Mouse (Mus musculus): ENCODE results near the gene Plagl2.
"Not testable (repeated sequence)": the region's sequence is repeated elsewhere in the genome, so short reads cannot be mapped to it uniquely, and the experiment has no call there.

Plagl2 gene

DNA sequence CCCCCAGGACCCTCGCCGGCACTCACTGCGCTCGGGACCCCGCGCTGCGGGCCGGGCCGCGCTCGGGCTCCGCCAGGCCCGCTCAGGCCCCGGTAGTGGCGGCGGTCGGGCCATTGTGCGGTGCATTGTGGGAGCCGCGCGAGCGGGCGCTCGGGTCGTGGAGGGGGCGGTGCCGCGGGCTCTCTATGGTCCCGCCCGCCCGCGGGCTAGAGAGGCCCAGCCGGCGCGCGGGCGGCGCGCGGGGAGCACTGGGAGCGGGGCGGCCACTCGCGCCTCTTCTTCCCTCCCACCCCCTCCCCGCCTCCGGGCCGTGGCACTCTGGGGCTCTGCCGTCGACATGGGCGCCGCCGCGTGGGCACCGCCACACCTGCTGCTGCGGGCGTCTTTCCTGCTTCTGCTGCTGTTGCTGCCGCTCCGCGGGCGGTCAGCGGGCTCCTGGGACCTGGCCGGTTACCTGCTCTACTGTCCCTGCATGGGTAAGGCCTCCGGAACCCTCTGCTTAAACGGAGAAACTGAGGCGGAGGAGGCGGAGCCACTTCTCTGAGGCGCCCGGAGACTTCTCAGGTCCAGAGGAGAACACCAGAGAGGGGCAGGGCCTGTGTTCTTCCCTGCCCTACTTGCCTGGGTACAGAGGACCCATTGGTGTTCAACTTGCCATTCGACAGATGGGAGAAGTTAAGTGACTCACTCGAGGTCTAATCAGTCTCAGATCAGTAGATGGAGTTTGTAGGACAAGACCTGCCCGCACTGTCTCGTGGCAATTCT is at the start of gene Plagl2, which contains the start of gene Pofut1:
Gene Plagl2, minus strand, starts transcription at position 177 of the 765 bp plus-strand sequence.
Gene Pofut1, plus strand, starts transcription at position 284 of the 765 bp plus-strand sequence.
- DNase-seq = peak; percentile 85

DNA sequence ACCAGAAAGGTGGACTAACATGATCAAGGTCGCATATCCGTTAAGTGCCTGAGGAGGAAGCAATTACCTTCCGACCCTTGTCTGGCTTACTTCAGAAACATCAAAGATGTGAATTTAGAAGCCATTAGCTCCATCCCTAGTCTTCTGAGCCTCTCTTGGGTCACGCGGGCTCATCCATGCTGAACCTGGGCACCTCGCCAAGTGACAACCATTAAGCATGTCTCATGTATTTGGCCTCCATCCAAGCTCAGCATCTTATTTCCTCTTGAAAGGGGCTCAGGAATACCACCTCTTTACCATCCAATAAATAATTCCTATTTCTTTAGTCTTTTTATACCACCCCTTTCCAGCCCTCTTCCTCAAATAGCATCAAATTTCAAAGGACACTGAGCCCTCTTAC is 46.6 kb upstream of the Plagl2 start:
- DNase-seq = peak; percentile 30

DNA sequence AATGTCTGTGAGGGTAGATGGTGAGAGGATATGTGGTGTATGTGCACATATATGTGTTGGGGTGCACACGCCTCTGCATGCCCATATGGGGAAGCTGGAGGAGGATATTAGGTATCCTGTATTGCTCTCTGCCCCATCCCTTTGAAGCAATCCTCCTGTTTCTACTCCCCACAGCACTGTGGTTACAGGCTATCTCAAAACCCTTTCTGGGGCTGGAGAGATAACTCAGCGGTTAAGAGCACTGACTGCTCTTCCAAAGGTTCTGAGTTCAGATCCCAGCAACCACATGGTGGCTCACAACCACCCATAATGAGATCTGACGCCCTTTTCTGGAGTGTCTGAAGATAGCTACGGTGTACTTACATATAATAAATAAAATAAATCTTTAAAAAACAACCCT is 45.3 kb upstream of the Plagl2 start:
- DNase-seq = no peak

DNA sequence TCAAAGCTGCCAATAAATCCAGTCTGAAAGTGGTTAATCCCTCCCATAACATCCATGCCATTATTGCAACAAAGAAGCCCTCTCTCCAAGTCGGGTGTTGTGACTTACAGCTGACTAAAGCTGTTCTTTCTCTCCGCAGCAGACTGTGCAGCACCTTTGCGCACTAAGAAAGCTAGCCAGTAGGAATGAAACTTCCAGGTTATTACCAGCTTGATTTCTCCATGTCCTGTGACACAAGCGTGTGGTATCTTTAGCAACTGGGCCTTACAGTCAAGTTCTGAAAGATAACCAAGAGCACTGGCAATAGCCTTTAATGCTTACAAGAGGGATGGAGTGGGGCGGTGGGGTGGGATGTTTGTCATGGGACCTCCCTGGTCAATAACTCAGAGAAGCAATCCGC is 42.7 kb upstream of the Plagl2 start:
- DNase-seq = no peak

DNA sequence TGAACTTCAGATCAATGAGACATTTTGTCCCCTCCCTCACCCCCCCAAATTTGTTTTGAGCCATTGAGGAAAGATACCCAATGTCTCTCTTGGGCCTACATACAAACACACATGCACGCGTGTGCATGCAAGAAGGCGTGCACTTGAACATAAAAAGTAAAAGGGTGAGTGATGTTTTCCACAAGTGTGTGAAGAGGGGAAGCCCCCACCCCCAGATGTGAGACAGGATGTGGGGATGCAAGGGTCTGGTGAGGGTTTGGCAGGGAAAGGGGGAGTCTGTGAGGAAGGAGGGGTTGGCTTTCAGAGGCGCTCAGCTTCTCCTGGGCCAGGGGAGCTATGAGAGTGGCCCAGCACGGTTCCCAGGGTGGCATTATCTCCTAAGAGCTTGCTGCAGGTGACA is 37.1 kb upstream of the Plagl2 start:
- DNase-seq = no peak

DNA sequence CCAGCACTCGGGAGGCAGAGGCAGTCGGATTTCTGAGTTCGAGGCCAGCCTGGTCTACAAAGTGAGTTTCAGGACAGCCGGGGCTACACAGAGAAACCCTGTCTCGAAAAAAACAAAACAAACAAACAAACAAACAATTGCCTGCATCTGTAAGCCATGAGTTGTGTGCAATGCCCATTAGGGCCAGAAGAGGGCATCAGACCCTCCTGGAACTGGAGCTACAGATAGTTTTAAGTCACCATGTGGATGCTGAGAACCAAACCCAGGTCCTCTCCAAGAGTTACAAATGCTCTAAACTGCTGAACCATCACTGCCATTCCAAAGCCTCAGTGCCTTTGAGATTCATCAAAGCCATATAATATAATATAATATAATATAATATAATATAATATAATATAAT is 35.6 kb upstream of the Plagl2 start:
- DNase-seq = not testable (repeated sequence)

DNA sequence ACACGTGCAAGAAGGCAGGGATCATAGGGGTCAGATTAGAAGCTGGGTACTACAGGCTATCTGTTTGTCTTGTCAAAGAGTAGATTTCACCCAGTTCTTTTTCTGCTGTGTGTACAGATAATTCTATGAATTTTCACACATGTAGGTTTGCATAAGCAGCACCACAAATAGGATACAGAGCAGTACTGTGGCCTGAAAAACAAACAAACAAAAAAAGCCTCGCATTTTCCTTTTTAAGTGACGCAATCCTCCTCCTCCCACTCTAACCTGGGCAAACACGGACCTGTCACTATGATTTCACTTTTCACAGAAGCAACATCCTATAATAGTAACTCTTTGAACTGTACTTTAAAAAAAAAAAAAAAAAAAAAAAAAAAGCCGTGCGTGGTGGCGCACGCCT is 35.2 kb upstream of the Plagl2 start:
- DNase-seq = no peak

DNA sequence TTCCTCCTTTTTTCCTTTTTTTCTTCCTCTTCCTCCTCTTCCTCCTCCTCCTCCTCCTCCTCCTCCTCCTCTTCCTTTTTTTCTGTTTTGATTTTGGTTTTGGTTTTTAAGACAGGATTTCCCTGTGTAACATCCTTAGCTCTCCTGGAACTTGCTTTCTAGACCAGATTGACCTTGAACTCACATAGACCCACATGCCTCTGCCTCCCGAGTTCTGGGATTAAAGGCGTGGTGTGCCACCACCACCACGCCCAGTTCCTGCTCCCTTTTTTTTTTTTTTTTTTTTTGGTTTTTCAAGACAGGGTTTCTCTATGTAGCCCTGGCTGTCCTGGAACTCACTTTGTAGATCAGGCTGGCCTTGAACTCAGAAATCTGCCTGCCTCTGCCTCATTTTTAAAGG is 34.4 kb upstream of the Plagl2 start:
- DNase-seq = not testable (repeated sequence)

DNA sequence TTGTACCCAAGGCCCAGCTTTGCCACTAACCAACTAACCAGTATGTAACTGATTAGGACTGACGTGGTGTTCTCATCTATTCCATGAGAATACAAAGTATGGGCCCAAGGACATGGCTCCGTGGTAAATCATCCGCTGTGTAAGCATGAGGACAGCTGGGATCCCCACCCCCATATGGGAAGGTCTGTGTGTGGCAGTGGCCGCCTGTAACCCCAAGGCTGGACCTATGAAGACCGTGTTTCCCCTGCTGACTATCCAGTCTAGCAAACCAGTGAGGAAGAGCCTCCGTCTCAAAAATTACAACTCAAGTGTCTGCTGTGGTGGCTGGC is 33.7 kb upstream of the Plagl2 start:
- no peak for DNase-seq

DNA sequence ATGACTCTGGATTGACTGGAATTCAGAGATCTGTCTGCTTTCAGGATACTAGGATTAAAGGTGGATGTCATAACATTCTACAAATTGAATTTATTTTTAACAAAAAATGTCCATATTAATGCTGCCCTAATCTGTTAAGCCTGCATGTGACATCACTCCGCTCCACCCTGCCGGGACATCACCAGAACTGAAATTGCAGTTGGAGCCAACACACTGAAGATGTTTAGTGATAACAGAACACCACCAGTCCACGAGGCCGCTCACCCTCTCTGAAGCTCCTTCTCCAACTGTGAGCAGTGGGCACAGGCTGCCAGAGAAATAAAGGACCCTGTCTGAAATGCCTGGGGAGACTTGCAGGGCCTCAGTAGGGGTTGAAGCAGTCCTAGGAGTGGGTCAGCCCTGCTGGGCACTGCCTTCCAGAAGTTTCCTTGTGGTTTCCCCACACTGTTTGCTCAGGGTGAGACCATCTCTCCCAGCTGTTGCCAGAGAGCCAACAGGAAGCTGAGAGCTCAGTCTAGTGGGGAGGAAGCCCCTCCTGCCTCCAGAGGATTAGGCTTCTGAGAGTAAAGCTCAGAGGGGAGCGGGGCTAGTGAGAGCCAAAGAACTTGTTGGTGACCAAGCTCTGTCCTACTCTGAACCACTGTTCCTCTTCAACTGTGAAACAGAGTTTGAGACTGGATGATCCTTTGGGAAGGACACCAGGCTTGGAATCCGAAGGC is 33.1 kb upstream of the Plagl2 start:
- DNase-seq = not testable (repeated sequence)

DNA sequence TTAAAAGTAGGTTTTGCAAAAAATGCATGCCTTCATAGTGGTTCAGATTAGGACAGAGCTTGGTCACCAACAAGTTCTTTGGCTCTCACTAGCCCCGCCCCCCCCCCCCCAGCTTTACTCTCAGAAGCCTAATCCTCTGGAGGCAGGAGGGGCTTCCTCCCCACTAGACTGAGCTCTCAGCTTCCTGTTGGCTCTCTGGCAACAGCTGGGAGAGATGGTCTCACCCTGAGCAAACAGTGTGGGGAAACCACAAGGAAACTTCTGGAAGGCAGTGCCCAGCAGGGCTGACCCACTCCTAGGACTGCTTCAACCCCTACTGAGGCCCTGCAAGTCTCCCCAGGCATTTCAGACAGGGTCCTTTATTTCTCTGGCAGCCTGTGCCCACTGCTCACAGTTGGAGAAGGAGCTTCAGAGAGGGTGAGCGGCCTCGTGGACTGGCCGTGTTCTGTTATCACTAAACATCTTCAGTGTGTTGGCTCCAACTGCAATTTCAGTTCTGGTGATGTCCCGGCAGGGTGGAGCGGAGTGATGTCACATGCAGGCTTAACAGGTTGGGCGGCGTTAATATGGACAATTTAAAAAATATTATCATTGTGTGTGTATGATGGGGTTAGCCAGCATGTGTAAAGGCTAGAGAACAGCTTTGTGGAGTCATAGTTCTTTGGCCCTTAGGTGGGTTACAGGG is 29.1 kb upstream of the Plagl2 start:
- DNase-seq = not testable (repeated sequence)

DNA sequence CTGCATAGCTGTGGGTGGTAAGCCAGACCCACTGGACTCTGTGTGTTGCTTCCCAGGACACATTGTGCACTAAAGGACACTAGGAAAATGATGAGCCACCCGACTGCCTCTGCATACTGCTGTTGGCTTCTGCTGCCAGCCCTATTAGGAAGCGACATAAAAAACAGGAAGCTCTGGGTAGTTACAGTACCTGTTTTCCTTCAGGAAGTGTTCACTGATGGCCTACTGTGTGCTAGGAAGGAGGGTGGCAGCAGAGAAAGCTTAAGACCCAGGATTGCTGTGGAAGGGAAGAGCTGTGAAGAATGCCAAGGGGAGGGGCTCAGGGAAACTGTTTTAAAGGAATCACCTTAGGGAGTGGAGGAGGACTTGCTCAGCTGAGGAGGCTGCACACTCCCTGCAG is 26.1 kb upstream of the Plagl2 start:
- no peak for DNase-seq

DNA sequence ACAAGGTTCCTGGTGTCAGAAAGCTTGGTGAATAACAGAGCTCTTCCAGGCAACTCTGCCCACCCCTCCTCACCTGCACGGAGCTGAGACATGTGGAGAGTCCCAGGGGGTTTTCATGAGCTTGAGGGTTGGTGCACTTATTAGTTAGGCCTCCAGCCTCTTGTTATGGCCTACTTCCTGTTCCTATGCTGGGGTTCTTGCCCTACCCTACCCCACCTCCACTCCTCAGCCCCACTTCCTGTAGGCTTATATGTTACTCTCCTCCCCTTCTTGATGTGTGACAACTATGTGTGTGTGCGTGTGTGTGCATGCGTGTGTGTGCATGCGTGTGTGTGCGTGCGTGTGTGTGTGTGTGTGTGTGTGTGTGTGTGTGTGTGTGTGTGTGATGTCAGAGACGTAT is 21.8 kb upstream of the Plagl2 start:
- DNase-seq = no peak

DNA sequence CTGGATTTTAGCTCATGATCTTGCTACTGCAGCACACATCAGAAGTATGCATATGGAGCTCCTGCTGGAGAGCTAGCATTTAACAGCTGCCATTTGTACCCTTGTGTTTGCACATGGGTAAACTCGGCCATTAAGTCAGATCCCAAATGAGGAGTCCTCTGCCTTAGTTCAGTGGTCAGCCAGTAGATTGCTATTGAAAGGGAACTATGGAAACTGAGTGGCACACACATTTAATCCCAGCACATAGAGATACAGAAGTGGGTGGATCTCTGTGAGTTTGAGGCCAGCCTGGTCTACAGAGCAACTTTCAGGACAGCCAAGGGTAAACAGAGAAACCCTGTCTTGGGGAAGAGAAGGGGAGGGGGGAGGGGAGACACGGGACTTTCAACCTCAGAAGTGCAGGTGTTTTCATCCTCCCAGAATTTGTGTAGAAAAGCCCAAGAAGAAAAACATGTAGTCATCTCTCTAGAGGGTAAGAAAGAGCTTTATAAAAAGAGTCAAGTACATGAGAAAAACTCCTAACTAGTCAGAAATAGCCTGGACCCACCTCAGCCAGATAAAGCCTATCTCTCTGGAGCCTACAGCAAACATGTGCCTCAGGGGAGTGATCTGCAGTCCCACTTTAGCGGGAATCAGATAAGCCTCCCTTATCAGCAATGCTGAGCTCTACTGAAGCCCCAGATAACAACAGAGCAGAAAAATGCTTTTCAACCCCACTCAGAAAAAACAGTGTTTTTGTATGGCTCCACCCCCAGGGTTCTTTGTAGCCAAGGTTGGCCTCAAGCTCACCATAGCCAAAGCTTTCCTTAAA is 18.8 kb upstream of the Plagl2 start:
- DNase-seq = no peak

DNA sequence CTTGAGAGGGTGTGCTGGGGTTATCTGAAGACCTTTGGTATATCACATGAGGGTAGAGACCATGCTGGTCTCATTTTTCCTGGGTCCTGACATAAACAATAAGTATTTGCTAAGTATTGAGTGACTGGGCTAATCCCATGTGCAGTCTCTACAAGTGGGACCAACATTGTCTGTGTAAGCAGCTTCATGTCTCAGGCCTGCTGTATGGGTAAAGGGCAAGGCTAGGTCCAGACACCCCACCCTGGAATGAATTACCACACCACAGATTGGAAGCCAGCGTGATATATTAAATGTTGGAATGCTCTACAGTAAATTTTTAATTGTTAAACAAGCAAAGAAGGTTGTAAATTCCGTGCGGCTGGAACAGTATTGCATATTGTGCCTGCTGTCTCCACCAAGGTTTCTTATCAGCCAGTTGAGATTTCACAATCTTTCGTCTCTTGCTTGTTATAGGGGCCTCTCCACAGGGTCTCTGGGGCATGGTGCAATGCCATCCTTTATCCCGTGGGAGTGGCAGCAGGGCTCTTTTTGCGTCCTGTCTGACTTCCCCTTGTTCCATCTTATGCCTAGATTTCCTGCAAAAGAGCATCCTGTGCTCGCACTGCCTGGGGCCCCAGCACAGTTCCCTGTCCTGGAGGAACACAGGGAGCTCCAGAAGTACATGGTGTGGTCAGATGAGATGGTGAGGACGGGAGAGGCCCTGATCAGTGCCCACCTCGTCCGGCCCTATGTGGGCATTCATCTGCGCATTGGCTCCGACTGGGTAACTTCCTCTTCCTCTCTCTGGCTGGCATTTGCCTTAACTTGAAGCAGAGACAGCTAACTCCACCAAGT is 18.0 kb upstream of the Plagl2 start:
- DNase-seq = no peak

DNA sequence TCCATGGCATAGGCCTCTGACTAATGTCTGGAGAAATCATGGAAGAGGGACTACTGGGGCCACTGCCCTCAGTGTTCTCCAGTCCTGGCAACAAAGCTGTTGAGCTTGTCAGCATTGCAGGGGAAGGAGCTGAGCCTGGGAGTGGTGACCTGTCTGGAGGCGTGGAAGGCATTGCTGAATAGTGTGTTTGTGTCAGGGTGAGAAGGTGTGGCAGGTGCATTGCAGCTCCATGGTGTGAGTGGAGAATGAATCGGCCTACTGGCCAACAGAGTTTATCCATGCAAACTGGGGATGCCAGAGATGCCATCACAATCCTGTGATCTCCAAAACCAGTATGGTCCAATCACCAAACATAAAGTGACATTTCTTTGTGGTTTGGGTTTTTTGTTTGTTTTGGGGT is 15.4 kb upstream of the Plagl2 start:
- no peak for DNase-seq

DNA sequence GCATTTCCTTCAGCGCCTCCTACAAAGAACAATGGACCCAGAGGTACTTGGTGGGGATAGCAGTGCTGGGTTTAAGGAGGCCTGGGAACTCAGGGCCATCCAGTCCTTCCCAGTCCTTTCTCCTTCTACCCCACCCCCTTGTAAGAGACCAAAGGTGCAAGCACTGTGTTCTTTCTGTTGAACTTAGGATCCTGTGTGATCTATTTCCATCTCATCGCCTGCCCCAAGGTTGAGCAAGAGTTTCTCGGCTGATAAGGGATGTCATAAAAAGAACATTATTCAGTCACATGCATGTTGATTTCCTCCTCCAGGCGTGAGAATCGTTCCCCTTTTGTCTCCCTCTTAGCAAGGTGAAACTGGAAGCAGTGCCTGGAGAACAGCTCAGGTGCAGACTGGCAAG is 8.5 kb upstream of the Plagl2 start:
- no peak for DNase-seq

DNA sequence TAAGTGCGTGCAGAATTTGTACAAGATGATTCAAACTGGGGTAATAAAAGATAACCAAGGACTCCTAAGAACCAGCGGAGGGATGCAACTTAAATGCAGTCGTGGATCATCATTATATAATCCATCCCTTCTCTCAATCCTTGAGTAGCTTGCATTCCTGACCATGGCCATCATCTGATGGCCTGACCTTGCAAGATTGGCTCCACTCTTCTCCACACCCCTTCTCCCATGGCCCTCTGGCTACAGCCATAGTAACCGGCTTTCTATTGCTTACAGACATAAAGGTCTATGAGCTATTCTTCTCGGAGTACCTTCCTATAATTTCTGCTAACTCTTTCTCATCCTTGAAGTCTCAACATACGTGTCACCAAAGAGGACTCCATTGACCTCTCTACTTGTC is 930 bp upstream of the Plagl2 start:
- no peak for DNase-seq

DNA sequence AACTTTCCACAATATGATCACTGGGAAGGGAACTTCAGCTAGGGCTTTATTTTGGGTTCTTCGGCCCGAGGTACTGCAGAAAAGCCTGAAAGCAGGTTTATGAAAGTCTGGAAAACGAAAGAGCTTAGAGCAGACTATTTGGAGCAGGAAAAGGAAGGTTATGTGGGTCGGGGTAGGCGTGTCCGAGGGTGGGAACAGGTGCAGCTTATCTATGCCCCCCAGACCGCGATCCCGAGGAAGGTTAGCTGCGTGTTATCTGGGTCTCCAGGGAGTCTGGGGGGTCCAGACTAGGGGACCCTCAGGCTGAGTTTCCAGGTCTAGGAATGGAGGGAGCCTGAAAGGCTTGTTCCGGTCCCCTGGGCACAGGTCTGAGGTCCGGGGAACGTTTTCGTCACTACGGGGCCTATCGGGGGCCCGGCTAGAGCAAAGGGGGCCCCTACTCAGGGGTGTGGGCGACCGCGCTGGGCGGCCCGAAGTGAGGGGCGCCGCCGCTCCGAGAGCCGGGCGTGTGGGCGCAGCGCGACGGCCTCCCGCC is 458 bp downstream of the Plagl2 start:
- DNase-seq = no peak

DNA sequence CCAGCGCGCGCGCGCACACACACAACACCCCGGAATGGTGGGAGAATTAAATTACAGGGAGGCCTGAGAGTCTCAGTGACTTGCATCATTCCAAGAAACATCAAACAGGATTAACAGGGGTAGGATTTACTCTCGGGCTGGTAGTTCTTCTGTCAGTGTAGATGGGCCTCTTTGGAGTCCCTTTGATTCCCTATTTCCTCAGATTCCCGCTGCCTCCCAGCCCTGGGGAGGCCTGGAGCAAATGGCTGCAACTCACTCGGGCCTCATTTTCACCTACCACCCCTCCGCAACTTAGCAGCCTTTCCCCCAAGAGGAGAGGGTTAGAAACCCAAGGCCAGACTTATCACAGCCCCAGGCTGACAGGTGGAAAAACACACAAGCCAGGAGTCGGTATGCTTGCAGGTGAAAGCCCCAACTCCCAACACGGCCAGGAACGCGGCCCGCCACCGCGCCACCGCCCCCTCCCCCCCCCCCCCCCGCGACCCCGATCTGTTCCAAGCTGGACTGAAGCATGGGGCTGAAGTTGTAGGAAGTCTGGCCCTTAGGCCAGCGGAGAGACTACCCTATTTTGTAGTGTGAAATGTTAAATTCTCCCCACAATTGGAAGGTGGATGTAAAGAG is 1.3 kb downstream of the Plagl2 start:
- no peak for DNase-seq
